Mouse (Mus musculus) brown adipose tissue, adult 24 weeks (tissue): Measurements from ENCODE around the gene Mgat4e. TPM values are rescaled to one million over a fixed set of nuclear protein-coding genes. Genes with fewer than 3 reads are reported as not detected.
"Not testable (repeated sequence)": the region's sequence is repeated elsewhere in the genome, so short reads cannot be mapped to it uniquely, and the experiment has no call there.

Source experiments
- H3K27ac ChIP-seq: fragments of 200-500 bp; replicated peaks from 2 replicates; pipeline ENCODE4 v1.5.1; 2012; ENCODE audit warnings: low read depth, mild to moderate bottlenecking, low read length
- H3K4me1 ChIP-seq: fragments of 200-500 bp; 2 replicates; pipeline ENCODE4 v1.6.1; 2012; ENCODE audit warnings: low read length, mixed read lengths; ENCODE audit not compliant: control insufficient read depth, insufficient read depth, insufficient read length
- H3K4me3 ChIP-seq: fragments of 200-500 bp; 2 replicates; pipeline ENCODE4 v1.5.1; 2012; ENCODE audit warnings: low read depth, mild to moderate bottlenecking, low read length, moderate library complexity; ENCODE audit not compliant: insufficient read depth
- polyA plus RNA-seq: library from polyadenylated mRNA; stranded (reverse); fragments of >200 nt; gene quantifications from 2 replicates; pipeline ENCODE4 v1.2.4, GENCODE M21; 2012; ENCODE audit not compliant: missing spikeins, insufficient read depth, insufficient read length

Gene Mgat4e
- polyA plus RNA-seq, 1 experiment = not detected

DNA sequence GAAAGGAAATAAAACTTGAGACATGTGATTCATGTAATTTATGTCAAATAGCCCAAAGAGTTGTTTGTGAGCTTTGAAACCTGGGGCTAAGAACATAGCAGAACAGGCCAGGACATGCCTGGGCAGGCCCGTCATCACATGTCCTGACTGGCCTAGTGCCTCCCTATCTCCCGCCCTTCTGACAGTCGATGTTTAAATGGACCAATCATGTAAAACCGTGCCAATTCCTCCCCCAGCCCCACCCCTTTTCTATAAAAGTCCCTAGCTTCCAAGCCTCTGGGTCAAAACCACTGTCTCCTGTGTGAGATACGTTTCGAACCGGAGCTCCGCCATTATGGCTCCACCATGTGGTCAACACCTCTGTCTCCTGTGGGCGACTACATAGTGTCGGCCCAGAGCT is 15.8 kb downstream of the Mgat4e start:
- not testable (repeated sequence) for H3K4me3 ChIP-seq, H3K4me1 ChIP-seq, H3K27ac ChIP-seq

DNA sequence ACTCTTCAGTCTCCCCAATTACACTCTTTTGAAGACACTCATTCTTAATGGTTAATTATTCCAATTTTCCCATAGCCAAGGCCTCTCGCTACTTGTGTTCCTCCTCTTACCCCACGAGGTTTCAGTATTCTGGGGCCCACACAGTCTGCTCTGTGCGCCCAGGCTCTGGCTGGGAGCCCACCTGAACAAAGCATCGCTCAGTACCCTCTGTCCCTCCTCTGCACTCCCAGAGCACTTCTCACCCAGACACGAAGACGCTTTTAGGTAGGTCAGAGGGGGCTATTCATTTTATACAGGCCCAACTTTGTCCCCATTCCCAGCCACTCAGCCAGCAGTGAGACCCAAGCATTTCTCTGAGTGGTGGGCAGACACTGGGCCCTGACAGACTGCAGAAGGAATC is 18.9 kb downstream of the Mgat4e start:
- H3K27ac ChIP-seq = no peak overlapping the region
- H3K4me1 ChIP-seq = no peaks in the 10 kb centered on the region
- H3K4me3 ChIP-seq = no peak overlapping the region

DNA sequence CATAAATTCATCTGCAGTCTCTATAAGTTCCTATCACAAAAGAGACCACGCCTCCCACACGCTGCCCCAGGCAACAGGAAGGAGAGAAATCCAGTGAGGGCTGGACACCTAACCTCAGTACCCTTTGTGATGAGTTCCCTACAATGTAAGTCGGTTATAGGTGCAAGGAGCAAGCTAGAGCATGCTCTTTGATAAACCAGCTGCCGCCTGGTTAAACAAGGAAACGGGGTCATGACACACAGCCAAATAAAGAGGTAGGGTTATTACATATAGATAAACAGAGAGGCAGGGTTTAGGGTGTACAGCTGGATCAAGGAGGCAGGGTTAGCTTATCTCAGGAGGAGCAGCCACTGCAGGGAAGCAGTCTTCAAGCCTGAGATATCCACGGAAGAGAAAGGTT is 22.7 kb downstream of the Mgat4e start:
- H3K4me3 ChIP-seq = no peak overlapping the region
- H3K4me1 ChIP-seq = no peaks in the 10 kb centered on the region

GRCm38 (mm10) chr1:134525015-134525414 is 24.5 kb downstream of the Mgat4e start:
- no peaks in the 10 kb centered on the region for H3K4me1 ChIP-seq
- H3K4me3 ChIP-seq = no peak overlapping the region
- H3K27ac ChIP-seq = no peak overlapping the region

More for the DNA sequence above, 22.7 kb downstream of the Mgat4e start:
- H3K27ac ChIP-seq = no peak overlapping the region

DNA sequence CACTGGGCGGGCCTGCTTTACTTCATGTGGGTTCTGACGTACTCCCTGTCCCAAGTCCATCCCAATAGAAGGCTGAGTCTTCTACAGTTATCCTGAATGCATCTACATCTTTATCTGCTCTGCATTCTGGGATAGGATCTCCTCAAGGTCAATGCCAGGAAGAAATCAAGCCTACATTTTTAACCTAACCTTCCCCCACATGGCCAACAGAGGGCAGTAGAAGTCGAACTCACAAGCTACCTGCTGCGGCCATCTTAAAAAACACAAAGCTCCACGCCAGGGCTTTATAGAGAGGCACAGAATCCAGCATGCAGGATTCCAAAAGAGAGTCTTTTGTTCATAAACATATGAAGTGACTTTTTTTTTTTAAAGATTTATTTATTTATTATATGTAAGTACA is 25.1 kb downstream of the Mgat4e start:
- H3K4me3 ChIP-seq = no peak overlapping the region
- H3K27ac ChIP-seq = no peak overlapping the region
- H3K4me1 ChIP-seq = no peaks in the 10 kb centered on the region

GRCm38 (mm10) chr1:134522325-134522724 is 27.2 kb downstream of the Mgat4e start:
- Histone ChIP-seq H3K4me3 (no peak overlapping the region), H3K27ac (no peak overlapping the region), H3K4me1 (no peaks in the 10 kb centered on the region)

DNA sequence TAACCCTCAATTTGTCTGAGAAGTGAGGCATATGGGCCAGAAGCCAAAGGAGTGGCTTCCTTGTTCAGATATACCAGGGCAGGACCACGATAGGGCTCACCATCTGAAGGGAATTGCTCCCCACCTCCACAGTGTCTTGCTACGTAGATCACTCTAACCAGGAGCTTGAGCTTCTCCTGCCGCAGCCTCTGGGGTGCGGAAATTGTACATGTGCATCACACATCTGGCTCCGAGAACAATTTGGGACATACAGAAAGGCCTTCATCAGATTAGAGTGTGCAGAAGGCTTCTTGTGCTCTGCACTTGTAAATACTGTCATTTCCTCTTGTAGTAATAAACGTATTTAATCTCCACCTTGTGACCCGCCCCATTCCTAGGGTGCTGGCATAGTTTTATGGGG is 28.3 kb downstream of the Mgat4e start:
- Histone ChIP-seq H3K4me3 (no peak overlapping the region), H3K27ac (no peak overlapping the region), H3K4me1 (no peaks in the 10 kb centered on the region)

DNA sequence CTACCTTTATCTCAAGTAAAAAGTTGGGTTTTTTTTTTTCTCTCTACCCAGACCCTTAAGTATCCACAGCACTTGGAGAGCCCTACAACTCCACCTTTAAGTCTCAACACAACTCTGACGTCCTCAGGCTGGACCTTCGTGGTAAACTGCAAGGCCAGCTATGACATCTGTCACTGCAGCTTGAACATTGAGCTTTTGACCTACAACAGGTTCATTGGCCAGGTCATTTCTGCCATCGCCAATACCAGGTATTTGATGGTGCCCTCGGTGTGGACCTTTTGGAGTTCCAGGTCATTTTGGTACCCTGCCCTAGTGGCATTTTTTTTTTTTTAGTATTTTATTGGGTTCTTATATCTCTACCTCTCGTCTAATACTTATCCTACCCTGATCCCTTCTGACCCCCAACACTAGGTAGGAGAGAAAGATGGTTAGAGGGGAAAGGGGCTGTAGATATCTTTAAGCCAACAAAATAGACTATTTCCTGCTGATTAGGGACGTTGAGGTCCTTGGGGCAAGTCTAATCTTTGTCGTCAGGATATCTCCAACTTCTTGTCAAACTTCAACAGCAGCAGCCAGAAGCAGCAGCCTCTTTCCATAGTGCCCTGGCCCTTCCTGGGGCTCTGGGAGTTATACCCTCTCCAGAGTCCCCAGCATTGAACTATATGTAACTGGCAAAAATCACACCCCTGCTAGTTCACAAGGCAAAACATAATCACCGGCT is 29.3 kb downstream of the Mgat4e start:
- Histone ChIP-seq H3K27ac (no peak overlapping the region), H3K4me3 (no peak overlapping the region), H3K4me1 (no peaks in the 10 kb centered on the region)

GRCm38 (mm10) chr1:134519201-134519600 is 30.3 kb downstream of the Mgat4e start:
- not testable (repeated sequence) for H3K27ac ChIP-seq, H3K4me3 ChIP-seq, H3K4me1 ChIP-seq

- Histone ChIP-seq H3K4me1 (no peaks in the 10 kb centered on the region), H3K27ac (no peak overlapping the region), H3K4me3 (no peak overlapping the region)
Measured at GRCm38 (mm10) chr1:134518677-134519076, 30.8 kb downstream of the Mgat4e start.

DNA sequence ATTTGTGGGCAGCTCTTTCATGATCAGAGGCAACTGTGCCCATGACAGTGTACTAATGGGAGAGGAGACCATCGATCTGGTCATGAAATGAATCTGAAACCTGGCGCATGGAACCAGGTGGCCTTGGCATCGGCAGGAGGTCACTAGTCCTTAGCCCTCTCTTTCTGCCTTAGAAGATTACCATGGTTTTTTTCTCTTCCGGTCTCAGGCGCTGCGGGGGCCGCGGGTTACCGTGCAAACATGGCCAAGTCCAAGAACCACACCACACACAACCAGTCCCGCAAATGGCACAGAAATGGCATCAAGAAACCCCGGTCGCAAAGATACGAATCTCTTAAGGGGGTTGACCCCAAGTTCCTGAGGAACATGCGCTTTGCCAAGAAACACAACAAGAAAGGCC is 31.6 kb downstream of the Mgat4e start:
- H3K4me1 ChIP-seq, H3K27ac ChIP-seq, H3K4me3 ChIP-seq: not testable (repeated sequence)

DNA sequence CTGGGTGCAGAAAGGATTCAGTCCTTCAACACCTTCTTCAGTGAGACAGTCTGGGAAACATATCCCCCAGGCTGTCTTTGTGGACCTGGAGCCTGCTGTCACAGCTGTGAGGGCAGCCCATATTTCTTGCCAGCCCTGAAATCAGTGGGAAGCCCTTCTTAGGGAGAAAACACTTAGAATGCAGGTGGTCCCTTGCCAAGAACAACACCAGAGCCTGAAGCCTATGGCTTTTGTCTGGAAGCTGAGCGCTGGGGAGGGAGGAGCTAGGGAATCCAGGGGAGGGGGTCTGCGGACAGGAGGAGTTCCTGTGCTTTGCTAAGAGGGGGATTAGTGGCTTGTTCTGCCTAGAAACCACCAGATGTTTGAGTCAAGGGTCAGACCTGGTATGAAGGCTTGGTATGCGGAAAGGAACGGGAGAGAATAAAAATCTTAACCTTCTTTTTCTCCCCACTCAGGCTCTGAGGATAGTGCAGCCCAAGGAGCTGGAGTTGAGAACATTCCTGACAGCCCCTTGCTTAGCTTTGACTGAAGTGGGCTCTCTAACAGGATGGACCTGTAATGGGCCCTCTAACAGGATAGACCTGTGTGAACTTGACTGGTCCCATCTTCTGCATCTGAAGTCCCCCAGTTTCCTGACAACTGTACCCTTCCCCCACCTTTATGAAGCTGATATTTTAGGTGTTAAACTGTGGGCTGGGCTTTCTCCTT is 32.8 kb downstream of the Mgat4e start:
- no peak overlapping the region for H3K27ac ChIP-seq
- no peaks in the 10 kb centered on the region for H3K4me1 ChIP-seq
- H3K4me3 ChIP-seq = no peak overlapping the region

- Histone ChIP-seq H3K27ac (no peak overlapping the region), H3K4me1 (no peaks in the 10 kb centered on the region), H3K4me3 (no peak overlapping the region)
Measured at GRCm38 (mm10) chr1:134515891-134516290, 33.6 kb downstream of the Mgat4e start.

GRCm38 (mm10) chr1:134513876-134514590 is 35.4 kb downstream of the Mgat4e start:
- Histone ChIP-seq H3K4me1 (no peaks in the 10 kb centered on the region), H3K4me3 (peak overlapping the region; percentile 58), H3K27ac (no peak overlapping the region)

DNA sequence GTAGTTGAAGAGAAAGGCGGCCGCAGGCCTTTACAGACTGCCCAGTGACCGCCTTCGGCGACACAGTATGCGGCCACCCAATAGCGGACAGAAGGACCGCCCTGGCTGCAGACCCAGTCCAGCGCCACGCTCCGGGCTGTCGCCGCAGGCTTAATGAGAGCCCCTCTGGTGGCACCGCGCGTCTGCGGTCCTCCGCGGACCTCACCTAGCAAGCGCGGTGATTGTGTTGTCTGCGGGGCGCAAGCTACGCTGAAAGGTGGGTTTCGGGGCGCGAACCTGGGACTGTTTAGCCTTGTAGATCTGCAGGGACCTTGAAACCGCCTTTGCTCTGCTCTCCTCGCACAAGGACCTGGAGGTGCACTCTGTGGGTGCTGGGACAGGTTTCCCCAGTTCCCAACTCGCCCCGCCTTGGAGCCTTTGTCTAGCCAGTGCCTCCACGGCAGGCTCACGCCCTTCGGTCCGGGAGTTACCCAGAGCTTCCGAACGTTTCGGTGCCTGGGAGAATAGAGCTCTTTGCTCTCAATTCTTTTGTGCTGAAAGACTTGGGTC is 36.1 kb downstream of the Mgat4e start:
- Histone ChIP-seq H3K27ac (no peak overlapping the region), H3K4me3 (peak overlapping the region; percentile 58), H3K4me1 (no peaks in the 10 kb centered on the region)
